ENCODE assay signal across 17 mouse cellular contexts in genomic region chr11:117151461-117151860, GRCm38 (mm10).
"Had no signal": no experiment of that assay in that cellular context is flagged by ENCODE, and none has a peak within 500 bp of the region (broad histone marks: within the 10 kb centered on the region; RNA-seq: fewer than 3 reads in every experiment).

No protein-coding gene starts in this region.

- H3K9me3 ChIP-seq: neural tube, embryonic 12.5 days; neural tube, embryonic 13.5 days; neural tube, embryonic 15.5 days; stomach, embryonic 15.5 days had no signal

- H3K27ac ChIP-seq: neural tube, embryonic 12.5 days; neural tube, embryonic 13.5 days; neural tube, embryonic 15.5 days; stomach, embryonic 15.5 days; stomach, postnatal 0 days had no signal

- H3K4me2 ChIP-seq: neural tube, embryonic 12.5 days; neural tube, embryonic 13.5 days; neural tube, embryonic 15.5 days; stomach, embryonic 15.5 days had no signal

- H3K4me3 ChIP-seq: neural tube, embryonic 12.5 days; neural tube, embryonic 13.5 days; neural tube, embryonic 15.5 days; stomach, embryonic 15.5 days had no signal

- DNase-seq: retina, postnatal 1 day; right cerebral cortex, adult 18-20 months; right cerebral cortex, postnatal 14 days; right cerebral cortex, postnatal 25 days; right cerebral cortex, postnatal 4 days; spleen, adult 18-20 months; thymus, adult 18-20 months; thymus, adult 2 months; thymus, postnatal 14 days; thymus, postnatal 25 days; thymus, postnatal 36 days; thymus, postnatal 4 days had no signal

- H3K27me3 ChIP-seq: neural tube, embryonic 12.5 days; neural tube, embryonic 13.5 days; neural tube, embryonic 15.5 days; stomach, embryonic 15.5 days had no signal

- H3K9ac ChIP-seq: neural tube, embryonic 12.5 days; neural tube, embryonic 13.5 days; neural tube, embryonic 15.5 days; stomach, embryonic 15.5 days had no signal
